Mouse (Mus musculus) erythroid progenitor cell, adult 5-6 weeks (primary cell): Measurements from ENCODE around the gene Dst. TPM values are rescaled to one million over a fixed set of nuclear protein-coding genes. Genes with fewer than 3 reads are reported as not detected.

Source experiments
- ATAC-seq: replicated peaks from 2 replicates; pipeline ENCODE4 v1.8.0; 2016; ENCODE audit warnings: moderate number of reproducible peaks, mild to moderate bottlenecking, moderate TSS enrichment, inconsistent platforms; ENCODE audit not compliant: poor library complexity, low FRiP score, severe bottlenecking
- total RNA-seq, 2 experiments: library from RNA; stranded (forward) in 1 of 2; stranded (reverse) in 1 of 2; fragments of 150-400 nt in 1 of 2; fragments of 186-747, 209-891 nt in 1 of 2; gene quantifications; 2 replicates each; pipeline versions ENCODE4 v1.2.3 to v1.2.4; 2015 to 2017; ENCODE audit warnings: low replicate concordance in 2 of 2

Gene Dst
- total RNA-seq, 2 experiments from 2014 or later = 1.7 TPM

DNA sequence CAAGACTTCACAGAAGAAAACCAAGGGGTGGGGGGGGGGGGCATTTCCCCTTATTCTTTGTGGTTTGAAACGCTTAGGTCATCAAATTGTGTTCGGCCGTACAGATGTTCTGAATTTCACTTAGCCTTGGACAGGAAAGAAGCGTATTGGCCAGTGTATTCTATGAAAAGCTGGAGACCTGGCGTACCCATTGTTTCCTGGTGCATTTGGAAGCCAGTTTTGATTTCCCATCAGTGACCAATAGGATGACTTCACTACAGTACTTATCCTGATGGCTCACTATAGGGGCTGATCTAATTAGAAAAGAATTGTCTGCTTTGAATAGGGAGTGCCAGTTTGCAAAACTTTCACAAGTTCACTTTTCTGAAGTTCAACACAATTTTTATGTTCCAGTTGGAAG lies 105.5 kb downstream of the Dst start:
- no peak for ATAC-seq

DNA sequence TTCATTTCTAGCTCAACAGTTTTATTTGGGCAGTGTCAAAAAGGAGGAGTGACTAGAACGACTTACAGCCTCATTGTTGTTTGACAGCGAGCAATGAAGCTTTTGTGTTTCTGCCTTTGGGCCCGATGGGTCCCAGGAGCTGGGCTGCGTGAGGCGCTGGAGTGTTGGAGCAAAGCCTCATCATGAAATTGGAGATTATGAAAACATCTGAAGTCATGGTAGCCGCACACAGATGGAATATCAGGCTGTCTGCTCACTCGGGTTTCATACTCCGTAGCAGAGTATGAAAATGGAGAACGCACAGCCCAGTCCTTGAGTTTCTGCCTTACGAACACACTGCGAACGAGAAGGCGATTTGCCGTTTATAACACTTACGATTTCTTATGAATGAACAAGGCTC lies 108.8 kb downstream of the Dst start:
- ATAC-seq = no peak

DNA sequence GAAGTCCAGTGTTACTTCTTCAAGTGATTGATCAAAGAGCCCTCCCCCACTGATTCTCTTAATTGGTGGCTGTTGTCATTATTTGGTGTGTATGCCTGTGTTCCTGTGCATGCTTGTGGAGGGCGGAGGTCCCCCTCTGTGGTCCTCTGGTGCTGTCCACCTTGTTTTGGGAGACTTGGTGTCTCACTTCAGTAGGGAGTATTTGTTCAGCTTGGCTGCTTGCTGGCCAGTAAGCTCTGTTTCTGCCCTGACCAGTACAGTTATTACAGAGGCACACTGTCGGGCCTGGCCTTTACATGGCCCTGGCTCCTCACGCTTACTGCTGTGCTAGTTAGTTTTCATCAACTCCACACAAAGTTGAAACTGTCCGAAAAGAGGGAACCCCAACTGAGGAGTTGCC lies 109.3 kb downstream of the Dst start:
- ATAC-seq = no peak

DNA sequence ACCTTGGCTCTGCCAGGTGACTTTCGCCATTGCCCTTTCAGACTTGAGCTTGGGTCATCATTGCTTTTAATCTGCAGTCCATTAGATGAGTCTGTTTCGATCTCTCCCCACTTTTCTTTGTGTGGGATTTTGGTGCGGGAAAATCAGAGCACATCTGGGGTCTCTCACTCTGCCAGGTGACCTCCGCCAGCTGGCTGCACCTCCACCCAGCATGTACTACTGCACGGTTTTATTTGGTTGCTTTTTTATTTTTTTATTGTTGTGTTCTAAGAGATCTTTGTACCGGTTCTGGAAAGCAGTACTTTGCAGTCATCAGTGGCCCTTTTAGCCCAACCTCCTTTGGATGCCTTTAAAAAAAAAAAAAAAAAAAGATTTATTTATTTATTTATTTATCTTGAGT lies 112.6 kb downstream of the Dst start:
- no peak for ATAC-seq

DNA sequence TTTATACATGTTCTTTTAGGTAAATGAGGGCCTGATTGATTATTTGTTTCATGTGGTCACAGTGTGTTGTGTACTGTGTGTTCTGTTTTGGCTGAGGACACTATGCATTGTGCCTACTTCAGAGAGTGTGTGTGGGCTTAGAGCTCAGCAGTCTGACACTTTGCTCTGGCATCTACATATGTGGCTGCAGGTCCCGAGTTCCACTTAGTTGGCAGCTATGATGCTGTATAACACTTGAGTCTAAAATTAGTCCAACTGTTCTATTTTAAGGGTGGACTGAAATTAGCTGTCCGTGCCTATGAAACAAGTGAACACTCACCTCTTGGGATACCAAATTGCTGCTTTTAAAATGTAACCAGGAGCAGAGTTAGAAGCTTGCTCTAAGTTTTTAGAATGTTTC lies 113.5 kb downstream of the Dst start:
- no peak for ATAC-seq

DNA sequence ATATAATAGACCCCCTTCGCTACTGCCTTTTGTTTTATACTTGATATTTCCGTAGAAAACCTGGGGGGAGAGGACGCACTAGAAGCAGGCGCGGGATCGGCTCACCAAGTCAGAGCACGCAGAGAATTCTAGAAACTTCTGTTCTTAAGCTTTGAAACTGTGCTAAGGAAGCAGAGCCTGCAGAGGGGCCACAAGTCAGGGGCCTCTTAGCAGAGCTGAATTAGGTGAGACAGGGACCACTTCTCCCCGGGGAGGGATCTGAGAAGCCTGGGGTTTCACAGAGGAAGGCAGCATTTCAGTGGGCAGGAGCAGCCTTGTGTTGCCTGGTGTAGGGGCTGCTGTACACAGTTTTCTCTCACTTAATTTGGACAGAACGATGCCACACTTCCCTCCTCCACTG lies 115.1 kb downstream of the Dst start:
- no peak for ATAC-seq

DNA sequence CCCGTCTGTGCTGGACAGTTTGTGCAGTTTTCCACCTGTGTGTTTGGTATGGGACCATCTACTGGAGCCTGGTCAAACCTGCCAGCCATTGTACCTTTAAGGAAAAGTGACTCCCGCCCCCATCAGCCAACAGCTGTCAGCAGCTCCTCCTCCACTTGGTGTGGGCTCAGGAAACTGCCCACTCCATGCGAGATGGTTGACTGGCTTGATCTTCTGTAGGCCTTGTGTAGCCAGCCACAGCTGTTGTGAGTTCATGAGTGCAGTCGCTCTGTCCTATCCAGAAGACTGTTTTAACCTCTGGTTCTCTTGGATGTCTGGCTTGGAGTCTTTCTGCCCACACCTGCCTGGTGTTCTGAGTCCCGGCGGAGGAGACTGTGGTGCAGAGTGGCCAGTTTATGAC lies 117.9 kb downstream of the Dst start:
- no peak for ATAC-seq

DNA sequence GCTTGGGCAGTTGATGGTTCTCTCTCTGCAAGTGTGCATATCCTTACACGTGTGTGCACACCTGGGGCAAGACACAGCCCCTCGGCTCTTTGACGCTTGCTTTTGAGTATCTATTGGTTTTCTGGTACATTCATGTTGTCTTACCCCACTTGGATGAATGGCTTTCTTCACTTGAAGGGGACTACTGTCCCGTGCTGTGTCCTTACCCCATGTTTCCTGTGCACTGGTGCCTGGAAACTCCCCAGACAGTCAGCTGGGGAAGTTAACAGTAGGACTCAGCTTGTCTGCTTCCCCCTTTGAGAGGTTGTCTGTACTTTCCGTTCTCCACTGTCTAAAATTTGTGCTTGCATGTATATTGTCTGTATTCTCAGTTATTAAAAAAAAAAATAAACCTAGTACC lies 120.7 kb downstream of the Dst start:
- ATAC-seq = no peak

DNA sequence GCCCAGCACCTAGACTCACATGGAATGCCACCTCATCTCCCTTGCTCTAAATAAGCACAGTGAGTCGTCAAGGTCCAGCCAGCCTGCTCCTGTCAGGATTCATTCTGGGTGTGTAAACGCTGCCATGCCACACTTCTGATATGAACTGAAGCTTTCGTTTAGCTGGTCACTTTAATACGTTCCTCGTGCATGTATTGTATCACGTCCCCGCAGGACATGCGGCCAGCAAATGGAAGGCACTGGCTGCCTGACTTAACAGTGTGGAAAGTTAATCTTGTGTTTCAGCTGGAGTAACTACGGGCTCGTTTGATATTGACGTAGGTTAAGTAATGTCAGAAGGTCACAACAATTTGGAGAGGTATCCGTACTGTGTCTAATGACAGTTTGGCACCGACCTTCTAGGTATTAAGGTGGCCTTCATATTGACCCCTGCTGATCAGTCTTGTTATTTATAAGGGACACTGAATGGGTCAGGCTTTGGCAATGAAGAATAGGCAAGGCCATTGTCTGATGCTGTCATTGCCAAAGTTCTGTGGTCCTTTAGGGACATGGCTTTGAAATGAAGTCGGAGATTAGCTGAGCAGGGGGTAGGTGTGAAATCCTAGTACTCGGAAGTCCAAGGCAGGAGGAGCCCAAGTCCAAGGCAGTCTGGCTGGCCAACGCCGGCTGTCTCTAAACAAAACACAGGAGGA lies 122.5 kb downstream of the Dst start:
- no peak for ATAC-seq

DNA sequence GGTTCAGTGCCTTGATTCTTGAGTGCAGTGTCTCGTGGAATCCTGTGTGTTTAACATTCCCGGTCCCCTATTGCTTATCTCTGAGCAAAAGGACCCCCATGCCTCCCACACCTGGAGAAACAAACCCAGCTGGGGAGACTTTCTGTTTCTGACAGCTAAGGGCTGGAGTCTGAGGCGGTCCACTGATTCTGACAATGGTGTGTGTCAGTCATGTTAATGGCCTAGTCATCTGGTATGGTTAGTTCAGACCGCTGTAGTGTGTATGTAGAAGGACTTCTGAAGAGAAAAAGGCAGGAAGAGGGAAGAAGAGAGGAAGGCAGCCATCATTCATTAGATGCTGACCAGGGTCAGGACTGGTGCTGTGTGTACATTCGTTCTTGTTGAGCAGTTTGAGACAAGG lies 125.0 kb downstream of the Dst start:
- no peak for ATAC-seq

DNA sequence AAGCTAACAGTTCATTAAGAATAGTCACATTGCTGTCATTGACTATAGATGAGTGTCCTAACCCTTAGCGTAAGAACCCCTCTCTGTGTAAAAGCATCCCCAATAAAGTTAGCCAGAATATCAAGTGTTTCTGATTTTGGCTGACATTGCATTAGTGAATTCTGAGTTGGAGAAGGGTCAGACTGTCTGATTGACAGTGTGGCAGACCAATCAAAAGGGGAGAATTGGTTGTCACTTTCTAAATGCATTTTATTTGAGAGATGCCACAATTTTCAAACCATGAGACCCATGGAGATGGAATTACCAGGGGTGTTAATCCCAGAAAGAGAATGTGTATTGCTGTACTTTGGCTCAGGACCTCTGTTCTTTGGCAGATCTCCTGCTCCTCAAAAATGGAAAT lies 125.5 kb downstream of the Dst start:
- no peak for ATAC-seq

DNA sequence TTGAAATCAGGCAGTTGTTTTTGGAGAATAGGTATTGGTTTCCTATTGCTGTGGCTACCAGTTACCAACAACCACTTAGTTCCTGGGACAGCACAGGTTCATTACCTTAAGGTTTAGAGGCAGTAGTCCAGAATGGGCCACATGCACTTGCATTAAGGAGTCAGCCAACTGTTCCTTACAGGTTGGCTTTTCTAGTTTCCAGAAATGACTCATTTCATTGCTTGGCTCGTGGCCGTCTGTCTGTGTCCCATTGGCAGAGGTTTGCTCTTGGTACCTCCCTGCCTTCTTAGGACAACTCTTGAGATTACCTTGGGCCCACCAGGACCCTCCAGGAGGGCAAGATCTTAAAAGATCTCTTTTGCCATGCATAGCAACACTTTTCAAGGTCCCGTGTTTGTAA lies 125.9 kb downstream of the Dst start:
- ATAC-seq = no peak

DNA sequence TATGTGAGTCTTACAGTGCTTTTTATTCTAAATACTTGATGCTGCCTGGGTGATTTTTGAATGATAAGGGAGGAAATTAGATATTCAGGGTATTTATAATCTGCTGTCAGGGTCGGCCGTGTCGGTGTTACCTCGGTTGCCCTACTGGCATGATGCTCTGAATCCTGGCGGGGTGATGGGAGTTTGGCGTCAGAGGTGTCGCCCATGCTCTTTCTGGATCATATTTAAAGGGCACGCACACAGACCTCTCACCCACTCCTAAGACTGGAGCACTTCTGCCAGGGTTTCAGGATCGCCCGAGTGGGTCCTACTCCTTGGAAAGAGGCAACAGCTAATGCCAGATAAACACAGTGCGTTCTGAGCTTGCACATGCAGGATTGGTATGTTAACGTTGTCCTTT lies 128.1 kb downstream of the Dst start:
- no peak for ATAC-seq

DNA sequence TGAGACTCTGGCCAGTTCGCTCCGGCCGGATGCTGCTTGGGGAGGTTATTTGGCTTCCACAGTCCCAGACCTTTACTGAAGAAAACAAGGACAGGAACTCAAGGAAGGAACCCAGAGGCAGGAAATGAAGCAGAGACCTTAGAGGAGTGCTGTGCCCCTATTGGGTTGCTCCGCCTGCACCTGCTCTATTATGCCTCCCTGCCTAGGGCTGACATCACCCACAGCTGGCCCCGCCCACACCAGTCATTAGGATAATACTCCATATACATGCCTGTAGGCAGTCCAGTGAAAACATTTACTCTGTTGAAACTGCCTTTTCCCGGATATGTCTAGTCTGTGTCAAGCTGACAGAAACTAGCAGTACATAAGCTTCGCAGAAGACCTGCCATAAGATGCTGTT lies 130.5 kb downstream of the Dst start:
- no peak for ATAC-seq

DNA sequence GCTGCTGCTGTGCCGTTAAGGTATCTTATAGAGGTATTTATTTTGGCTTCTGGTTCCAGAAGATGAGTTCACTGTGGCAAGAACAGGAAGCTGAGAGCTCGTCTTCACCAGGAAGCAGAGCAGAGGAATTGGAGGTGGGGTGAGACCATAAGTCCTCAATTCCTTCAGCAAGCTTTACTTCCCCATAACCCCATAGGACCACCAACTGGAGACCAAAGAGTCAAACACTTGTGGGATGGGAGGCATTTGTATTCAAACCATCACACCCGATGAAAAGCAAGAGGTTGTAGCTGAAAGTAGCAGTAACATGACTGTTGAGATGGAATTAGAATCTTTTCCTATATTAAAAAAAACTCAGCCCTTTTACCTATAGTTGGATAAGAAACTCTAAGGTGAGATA lies 132.0 kb downstream of the Dst start:
- ATAC-seq = no peak

DNA sequence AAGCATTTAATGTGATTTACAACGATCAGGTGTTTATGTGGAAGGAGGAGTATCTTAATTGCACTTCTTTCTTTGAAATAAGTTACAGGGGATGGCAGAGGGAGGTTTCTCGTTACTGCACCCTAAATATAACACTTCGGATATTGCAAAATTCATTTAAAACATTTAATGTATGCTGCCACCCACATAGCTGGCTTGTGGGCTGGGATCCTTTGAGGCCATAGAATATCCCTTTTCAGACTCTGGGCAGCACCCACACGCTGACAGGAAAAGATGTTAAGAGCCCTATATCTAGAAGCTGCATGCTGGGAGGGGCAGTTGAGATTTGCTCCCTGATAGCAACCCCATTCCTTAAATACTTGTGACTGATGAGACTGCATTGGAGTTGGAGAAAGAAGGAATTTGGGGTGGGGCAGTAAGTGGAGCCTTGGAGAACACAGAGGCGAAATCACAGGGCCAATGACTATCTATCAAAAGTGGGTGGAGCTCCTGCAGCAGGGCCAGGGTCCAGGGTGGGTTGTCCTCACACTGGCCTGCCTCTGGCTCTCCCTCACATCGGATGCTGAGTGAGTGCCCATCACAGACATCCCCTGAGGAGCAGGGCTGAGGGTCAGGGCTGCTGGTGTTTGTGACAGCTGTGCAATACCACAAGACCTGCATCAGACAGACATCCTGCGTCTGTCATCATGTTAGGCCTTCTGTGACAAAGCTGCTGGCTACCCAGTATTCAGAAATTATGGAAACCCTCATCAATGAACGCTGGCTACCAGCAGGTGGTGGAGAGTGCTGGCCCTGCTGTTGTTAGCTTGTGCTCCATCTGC lies 133.1 kb downstream of the Dst start:
- ATAC-seq = no peak

DNA sequence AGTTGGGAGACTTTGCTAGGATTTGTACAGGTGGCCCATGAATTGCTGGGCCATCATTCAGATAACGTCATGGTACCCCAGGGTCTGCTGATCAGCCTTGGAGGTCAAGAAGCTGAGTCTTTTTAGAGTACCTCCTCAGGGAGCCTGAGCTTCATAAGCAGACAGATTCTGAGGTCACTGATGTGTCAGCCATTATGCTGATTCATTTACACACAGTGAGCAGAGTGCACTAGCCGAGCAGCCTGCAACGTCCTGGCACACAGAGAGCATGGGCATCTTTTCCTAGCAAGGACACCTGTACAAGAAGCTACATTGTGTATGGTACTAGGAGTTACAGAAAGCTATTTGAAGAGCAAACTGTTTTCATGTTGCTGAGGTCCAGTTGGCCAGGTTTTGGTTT lies 134.3 kb downstream of the Dst start:
- no peak for ATAC-seq

DNA sequence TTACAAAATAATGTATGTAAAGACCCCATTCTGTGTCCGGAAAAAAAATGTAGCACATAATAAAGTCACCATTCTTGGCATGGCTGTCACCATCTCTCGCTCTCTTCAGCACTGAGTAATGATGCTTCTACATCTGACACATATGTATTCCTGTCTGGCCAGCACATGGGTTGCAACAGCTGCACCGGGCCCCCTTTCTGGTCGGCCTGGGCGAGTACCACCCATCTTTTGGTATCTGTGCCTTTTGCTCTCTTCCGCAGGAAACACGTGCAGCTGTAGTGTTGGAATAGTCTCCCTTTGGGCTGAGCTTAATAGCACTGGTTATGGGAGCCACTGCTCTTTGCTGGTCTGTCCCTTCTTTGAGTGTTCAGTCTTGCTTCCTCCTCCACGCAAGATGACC lies 135.3 kb downstream of the Dst start:
- no peak for ATAC-seq

DNA sequence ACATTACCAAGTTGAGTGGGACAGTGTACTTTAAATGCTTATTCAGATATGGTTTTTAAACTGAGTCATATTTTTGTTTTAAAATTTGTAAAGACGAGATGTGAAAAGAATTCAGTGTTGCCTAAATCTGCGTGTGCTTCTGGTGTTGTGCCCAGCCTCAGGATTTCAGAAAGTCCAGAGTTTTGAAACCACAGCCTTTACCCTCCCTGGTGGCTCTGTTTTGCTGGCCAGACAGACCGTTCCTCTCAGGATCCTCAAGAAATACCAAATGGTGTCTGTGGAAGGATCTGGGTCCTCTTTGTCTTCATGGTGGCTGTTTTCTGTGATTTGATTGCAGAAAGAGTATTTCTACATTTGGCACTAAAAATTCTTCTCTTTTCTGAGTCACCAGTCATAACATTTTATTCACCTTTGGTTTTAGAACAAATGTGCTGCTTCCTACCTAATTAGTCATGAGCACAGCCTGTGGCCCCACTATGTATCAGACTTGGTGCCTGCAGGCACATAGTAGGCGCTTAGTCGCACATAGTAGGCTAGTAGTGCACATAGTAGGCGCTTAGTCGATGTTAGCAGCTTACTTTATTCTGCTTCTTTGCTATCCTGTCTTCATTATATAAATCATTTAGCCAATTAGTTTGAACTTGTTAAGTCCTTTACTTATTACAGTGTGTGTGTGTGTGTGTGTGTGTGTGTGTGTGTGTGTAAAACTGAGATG lies 136.0 kb downstream of the Dst start:
- no peak for ATAC-seq

DNA sequence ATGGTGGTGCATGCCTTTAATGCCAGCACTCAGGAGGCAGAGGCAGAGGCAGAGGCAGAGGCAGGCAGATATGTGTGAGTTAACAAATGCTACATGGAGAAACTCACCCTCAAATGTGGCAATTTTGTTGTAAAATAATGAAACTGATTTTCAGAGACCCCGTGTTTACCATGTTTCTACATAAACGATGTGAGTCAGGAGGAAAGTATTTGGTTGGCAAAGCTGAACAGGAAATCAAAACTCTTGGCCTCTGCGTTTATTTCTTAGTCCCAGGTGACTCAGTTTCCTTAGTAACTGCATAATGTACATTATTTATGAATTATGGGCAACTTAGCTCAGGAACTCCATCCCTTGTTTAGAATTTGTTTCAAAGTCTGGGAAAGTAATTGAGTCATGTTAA lies 136.7 kb downstream of the Dst start:
- no peak for ATAC-seq

DNA sequence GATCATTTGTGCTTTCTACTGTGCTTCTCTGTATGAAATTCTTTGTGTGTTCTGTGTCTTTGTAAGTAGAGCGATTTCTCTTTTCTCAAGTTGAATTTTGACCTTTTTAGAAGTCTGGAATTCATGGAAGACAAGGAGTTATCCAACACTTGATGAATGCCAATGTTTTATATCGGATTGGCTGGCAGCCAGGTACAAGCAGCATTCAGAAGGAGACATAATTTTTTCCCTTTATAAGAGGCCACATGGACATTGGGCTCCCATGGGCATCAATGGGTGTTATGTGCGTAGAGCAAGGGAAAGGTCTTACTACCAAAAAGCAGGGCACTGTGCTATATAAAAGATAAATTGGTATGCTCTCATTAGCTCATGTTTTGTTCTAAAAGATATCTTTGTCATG lies 139.3 kb downstream of the Dst start:
- no peak for ATAC-seq
